Mouse (Mus musculus): ENCODE data around the gene 1700014D04Rik.
"Not testable (repeated sequence)": the region's sequence is repeated elsewhere in the genome, so short reads cannot be mapped to it uniquely, and the experiment has no call there.

1700014D04Rik gene

GRCm38 (mm10) chr13:59735190-59735589 is 11.4 kb downstream of the 1700014D04Rik start:
- in situ Hi-C loops (cut with MseI, MboI), result no loop called here

- in situ Hi-C loops (cut with MseI, MboI), result not testable (repeated sequence)
These were observed 12.2 kb downstream of the 1700014D04Rik start for GRCm38 (mm10) chr13:59734347-59734746.

GRCm38 (mm10) chr13:59733936-59734335 is 12.6 kb downstream of the 1700014D04Rik start:
- in situ Hi-C loops (cut with MseI, MboI), result no loop called here

GRCm38 (mm10) chr13:59731652-59732051 is 14.9 kb downstream of the 1700014D04Rik start, which contains the start of gene Spata31d1d:
TSS of gene Spata31d1d (minus strand) at chr13:59731752.
- in situ Hi-C loops (cut with MseI, MboI), result no loop called here

- in situ Hi-C loops (cut with MseI, MboI), result no loop called here
These were observed 18.0 kb downstream of the 1700014D04Rik start for GRCm38 (mm10) chr13:59728378-59729093.

GRCm38 (mm10) chr13:59726139-59726867 is 20.2 kb downstream of the 1700014D04Rik start:
- in situ Hi-C loops (cut with MseI, MboI), result no loop called here

GRCm38 (mm10) chr13:59722089-59722488 is 24.5 kb downstream of the 1700014D04Rik start:
- in situ Hi-C loops (cut with MseI, MboI), result not testable (repeated sequence)

GRCm38 (mm10) chr13:59719475-59719874 is 27.1 kb downstream of the 1700014D04Rik start:
- in situ Hi-C loops (cut with MseI, MboI), result no loop called here

GRCm38 (mm10) chr13:59718857-59719440 is 27.6 kb downstream of the 1700014D04Rik start:
- in situ Hi-C loops (cut with MseI, MboI), result not testable (repeated sequence)

- in situ Hi-C loops (cut with MseI, MboI), result no loop called here
These were observed 32.8 kb downstream of the 1700014D04Rik start for GRCm38 (mm10) chr13:59713710-59714109.

GRCm38 (mm10) chr13:59711984-59712383 is 34.6 kb downstream of the 1700014D04Rik start, which contains the start of gene Spata31d1b:
TSS of gene Spata31d1b (plus strand) at chr13:59712284.
- in situ Hi-C loops (cut with MseI, MboI), result not testable (repeated sequence)

- in situ Hi-C loops (cut with MseI, MboI), result no loop called here
These were observed 36.3 kb downstream of the 1700014D04Rik start, which contains the start of gene Spata31d1a for GRCm38 (mm10) chr13:59710230-59710629. TSS of gene Spata31d1a (minus strand) at chr13:59710330.

GRCm38 (mm10) chr13:59704562-59704961 is 42.0 kb downstream of the 1700014D04Rik start:
- in situ Hi-C loops (cut with MseI, MboI), result no loop called here

- in situ Hi-C loops (cut with MseI, MboI), result no loop called here
These were observed 43.0 kb downstream of the 1700014D04Rik start for GRCm38 (mm10) chr13:59703514-59703913.

- in situ Hi-C loops (cut with MseI, MboI), result not testable (repeated sequence)
These were observed 46.4 kb downstream of the 1700014D04Rik start for GRCm38 (mm10) chr13:59700137-59700536.

- in situ Hi-C loops (cut with MseI, MboI), result no loop called here
These were observed 47.4 kb downstream of the 1700014D04Rik start for GRCm38 (mm10) chr13:59699131-59699530.

GRCm38 (mm10) chr13:59695781-59696180 is 50.8 kb downstream of the 1700014D04Rik start:
- in situ Hi-C loops (cut with MseI, MboI), result no loop called here

GRCm38 (mm10) chr13:59694008-59694407 is 52.5 kb downstream of the 1700014D04Rik start, which contains the start of gene 4921517D22Rik:
TSS of gene 4921517D22Rik (minus strand) at chr13:59694108.
- in situ Hi-C loops (cut with MseI, MboI), result no loop called here

GRCm38 (mm10) chr13:59691478-59691877 is 55.1 kb downstream of the 1700014D04Rik start:
- in situ Hi-C loops (cut with MseI, MboI), result no loop called here

All from mouse trophoblast stem cell (cell line).